Mouse (Mus musculus): ENCODE data around the gene Oog3.

The Oog3 gene

DNA sequence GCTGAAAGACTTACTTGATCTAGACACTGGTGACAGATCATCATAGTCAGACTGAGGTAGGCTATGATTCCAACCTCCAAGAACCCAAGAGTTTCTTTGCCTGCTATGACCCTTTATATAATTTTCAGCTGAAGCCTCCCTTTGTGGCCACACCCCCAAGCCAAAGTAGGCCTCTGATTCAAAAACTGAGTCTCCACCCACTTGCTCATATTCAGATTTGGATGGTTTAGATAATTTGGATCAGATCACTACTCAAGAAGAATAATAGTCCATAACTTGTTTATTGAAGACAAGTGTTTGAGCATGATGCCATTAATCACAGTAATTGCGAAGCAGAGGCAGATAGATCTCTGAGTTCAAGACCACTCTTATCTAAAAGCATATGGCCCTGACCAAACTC lies at the start of gene Oog3:
TSS of gene Oog3 (minus strand) at position 101 of the 400 bp plus-strand sequence.
- no peak for DNase-seq (ENCODE audit: low read depth, low spot score)

- DNase-seq (ENCODE audit: low read depth, low spot score) = no peak
These were observed 28.0 kb upstream of the Oog3 start, which contains the start of gene Oog2 for GRCm38 (mm10) chr4:144190419-144190818. Oog2 (plus strand) TSS chr4:144190719.
